Mouse (Mus musculus): ENCODE measurements around the gene Atp2a1. TPM values are rescaled to one million over a fixed set of nuclear protein-coding genes. Genes with fewer than 3 reads are reported as not detected.
"Not testable (repeated sequence)": the region's sequence is repeated elsewhere in the genome, so short reads cannot be mapped to it uniquely, and the experiment has no call there.

Atp2a1 gene
- polyA plus RNA-seq, 1 experiment from 2014 or later, result 5.1 TPM

DNA sequence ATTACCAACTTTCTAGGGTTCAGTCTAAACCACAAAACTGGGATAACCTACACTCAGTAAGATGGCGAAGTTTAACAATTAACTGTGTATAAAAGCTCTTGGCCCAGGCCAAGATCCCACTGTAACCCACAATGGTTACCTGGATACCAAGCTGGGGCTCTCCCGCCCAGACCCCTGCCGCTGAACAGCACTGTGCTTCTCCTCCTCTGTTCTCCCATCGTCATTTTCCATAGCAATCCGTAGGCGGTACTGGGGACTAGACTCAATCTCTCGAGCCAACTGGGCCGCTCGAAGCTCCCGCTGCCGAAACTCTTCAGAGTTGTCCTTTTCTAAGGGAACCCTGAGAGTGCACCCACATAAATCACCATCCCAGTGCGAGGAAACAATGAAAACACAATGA lies 35.1 kb upstream of the Atp2a1 start:
- no peak overlapping the region for H3K4me2 ChIP-seq (ENCODE audit: low read depth, low read length)
- 91% methylated on average over 12 of the region's 12 CpGs for WGBS
- H3K9me3 ChIP-seq (ENCODE audit: control insufficient read depth, low read length), result no peaks in the 10 kb centered on the region
- peaks cover 77% of the 10 kb centered on the region for H3K36me3 ChIP-seq (ENCODE audit: control insufficient read depth, insufficient read depth, low read length)
- no peaks in the 10 kb centered on the region for H3K27me3 ChIP-seq (ENCODE audit: control insufficient read depth, insufficient read depth, low read depth, low read length)
- H3K27ac ChIP-seq (ENCODE audit: low read length), result no peak overlapping the region
- peaks cover 7% of the 10 kb centered on the region for H3K4me1 ChIP-seq (replicated peaks; ENCODE audit: control insufficient read depth, insufficient read depth, low read length)
- H3K4me3 ChIP-seq (ENCODE audit: low read length), result no peak overlapping the region
- no peak for ATAC-seq (ENCODE audit: low read depth)
- H3K9ac ChIP-seq (ENCODE audit: low read length), result no peak overlapping the region

DNA sequence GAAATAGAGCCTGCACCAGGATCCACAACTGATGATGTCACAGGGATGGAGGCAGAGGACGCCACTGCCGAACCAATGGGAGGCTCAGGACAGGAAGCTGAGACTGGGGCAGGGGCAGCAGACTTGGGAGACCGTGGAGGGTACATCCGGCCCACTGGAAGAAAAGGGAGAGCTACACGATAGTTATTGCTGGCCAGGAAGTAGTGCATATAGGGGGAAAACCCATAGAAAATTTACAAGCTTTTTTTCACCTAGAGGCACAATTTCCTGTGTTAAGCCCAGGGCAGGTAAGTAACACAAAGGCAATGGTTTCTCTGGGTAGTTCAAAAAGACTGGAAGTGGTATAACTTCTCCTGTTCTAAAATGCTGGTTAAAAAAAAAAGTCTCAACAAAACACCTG lies 33.6 kb upstream of the Atp2a1 start:
- Histone ChIP-seq H3K4me1 (replicated peaks; ENCODE audit: control insufficient read depth, insufficient read depth, low read length) (peaks cover 7% of the 10 kb centered on the region), H3K27me3 (ENCODE audit: control insufficient read depth, insufficient read depth, low read depth, low read length) (no peaks in the 10 kb centered on the region), H3K27ac (ENCODE audit: low read length) (no peak overlapping the region), H3K4me2 (ENCODE audit: low read depth, low read length) (no peak overlapping the region), H3K9ac (ENCODE audit: low read length) (no peak overlapping the region), H3K36me3 (ENCODE audit: control insufficient read depth, insufficient read depth, low read length) (peaks cover 89% of the 10 kb centered on the region), H3K9me3 (ENCODE audit: control insufficient read depth, low read length) (no peaks in the 10 kb centered on the region), H3K4me3 (ENCODE audit: low read length) (no peak overlapping the region)
- 86% methylated on average over 5 of the region's 5 CpGs for WGBS
- no peak for ATAC-seq (ENCODE audit: low read depth)

DNA sequence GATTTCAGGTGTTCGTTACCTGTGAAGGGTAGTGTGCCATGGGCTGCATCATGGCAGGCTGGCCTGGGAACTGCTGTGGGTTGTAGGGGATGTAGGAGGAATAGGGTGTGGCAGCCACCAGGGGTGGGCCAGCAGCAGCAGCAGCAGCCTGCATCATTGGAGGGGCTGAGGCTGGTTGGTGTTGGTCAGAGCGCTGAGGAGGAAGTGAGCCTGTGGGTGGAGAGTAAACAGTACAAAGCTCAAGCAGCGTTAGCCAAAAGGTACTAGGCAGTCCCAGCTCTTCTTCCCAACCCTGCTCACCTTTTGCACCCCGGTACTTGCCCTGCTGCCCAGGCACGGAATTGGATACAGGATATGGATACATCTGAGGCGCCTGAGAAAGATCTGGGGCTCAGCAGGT lies 31.2 kb upstream of the Atp2a1 start:
- no peaks in the 10 kb centered on the region for H3K4me1 ChIP-seq (replicated peaks; ENCODE audit: control insufficient read depth, insufficient read depth, low read length)
- WGBS, result 80% methylated on average over 6 of the region's 6 CpGs
- H3K36me3 ChIP-seq (ENCODE audit: control insufficient read depth, insufficient read depth, low read length), result peaks cover 74% of the 10 kb centered on the region
- H3K27me3 ChIP-seq (ENCODE audit: control insufficient read depth, insufficient read depth, low read depth, low read length), result no peaks in the 10 kb centered on the region
- no peak overlapping the region for H3K4me3 ChIP-seq (ENCODE audit: low read length)
- no peak overlapping the region for H3K27ac ChIP-seq (ENCODE audit: low read length)
- no peak for ATAC-seq (ENCODE audit: low read depth)
- no peak overlapping the region for H3K4me2 ChIP-seq (ENCODE audit: low read depth, low read length)
- H3K9me3 ChIP-seq (ENCODE audit: control insufficient read depth, low read length), result no peaks in the 10 kb centered on the region
- H3K9ac ChIP-seq (ENCODE audit: low read length), result no peak overlapping the region

DNA sequence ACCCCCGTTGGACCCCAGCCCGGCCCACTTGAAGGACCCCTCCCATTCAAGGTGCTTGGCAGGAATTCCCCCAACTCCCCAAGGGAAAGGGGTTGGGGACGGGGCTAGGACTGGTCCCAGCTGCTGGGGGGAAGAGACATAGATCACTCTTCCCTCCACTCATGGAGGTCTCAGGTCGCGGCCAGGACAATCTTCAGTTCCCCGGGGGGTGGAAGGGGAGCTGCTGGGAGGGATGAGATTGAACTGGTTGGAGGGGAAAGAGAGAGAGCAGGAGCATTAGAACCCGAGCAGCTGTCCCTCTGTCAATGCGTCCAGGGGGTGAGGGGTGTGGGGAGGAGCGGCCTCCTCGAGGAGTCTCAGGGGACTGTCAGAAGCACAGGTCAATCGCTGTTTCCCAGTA lies 29.1 kb upstream of the Atp2a1 start:
- H3K9ac ChIP-seq (ENCODE audit: low read length), result no peak overlapping the region
- WGBS, result 47% methylated on average over 11 of the region's 11 CpGs
- peaks cover 55% of the 10 kb centered on the region for H3K36me3 ChIP-seq (ENCODE audit: control insufficient read depth, insufficient read depth, low read length)
- no peak overlapping the region for H3K4me3 ChIP-seq (ENCODE audit: low read length)
- no peak overlapping the region for H3K27ac ChIP-seq (ENCODE audit: low read length)
- no peaks in the 10 kb centered on the region for H3K27me3 ChIP-seq (ENCODE audit: control insufficient read depth, insufficient read depth, low read depth, low read length)
- no peaks in the 10 kb centered on the region for H3K9me3 ChIP-seq (ENCODE audit: control insufficient read depth, low read length)
- no peak for ATAC-seq (ENCODE audit: low read depth)
- no peak overlapping the region for H3K4me2 ChIP-seq (ENCODE audit: low read depth, low read length)
- peaks cover 7% of the 10 kb centered on the region for H3K4me1 ChIP-seq (replicated peaks; ENCODE audit: control insufficient read depth, insufficient read depth, low read length)

DNA sequence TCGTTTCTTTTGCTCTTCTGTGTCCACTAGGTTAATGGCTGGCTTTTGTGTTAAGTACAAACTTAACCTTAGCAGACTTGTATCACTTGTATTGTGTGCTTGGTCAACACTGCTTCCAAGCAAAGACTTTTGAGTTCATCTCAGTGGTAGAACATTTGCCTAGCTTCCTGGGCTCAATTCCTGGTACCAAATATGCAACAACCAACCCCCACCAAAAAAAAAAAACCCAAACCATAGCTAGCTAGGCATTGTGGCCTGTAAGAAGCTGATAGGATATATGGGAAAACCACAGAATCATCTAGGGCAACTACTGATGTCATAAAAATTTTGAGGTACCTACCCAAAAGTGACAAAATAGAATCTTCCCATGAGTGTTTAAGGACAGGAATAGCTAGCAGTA lies 28.1 kb upstream of the Atp2a1 start:
- Histone ChIP-seq H3K4me3 (ENCODE audit: low read length) (no peak overlapping the region), H3K9me3 (ENCODE audit: control insufficient read depth, low read length) (no peaks in the 10 kb centered on the region), H3K4me2 (ENCODE audit: low read depth, low read length) (no peak overlapping the region), H3K27me3 (ENCODE audit: control insufficient read depth, insufficient read depth, low read depth, low read length) (no peaks in the 10 kb centered on the region), H3K4me1 (replicated peaks; ENCODE audit: control insufficient read depth, insufficient read depth, low read length) (peaks cover 7% of the 10 kb centered on the region), H3K36me3 (ENCODE audit: control insufficient read depth, insufficient read depth, low read length) (peaks cover 46% of the 10 kb centered on the region), H3K27ac (ENCODE audit: low read length) (no peak overlapping the region), H3K9ac (ENCODE audit: low read length) (no peak overlapping the region)
- 65% methylated on average over 1 of the region's 1 CpGs for WGBS
- no peak for ATAC-seq (ENCODE audit: low read depth)

DNA sequence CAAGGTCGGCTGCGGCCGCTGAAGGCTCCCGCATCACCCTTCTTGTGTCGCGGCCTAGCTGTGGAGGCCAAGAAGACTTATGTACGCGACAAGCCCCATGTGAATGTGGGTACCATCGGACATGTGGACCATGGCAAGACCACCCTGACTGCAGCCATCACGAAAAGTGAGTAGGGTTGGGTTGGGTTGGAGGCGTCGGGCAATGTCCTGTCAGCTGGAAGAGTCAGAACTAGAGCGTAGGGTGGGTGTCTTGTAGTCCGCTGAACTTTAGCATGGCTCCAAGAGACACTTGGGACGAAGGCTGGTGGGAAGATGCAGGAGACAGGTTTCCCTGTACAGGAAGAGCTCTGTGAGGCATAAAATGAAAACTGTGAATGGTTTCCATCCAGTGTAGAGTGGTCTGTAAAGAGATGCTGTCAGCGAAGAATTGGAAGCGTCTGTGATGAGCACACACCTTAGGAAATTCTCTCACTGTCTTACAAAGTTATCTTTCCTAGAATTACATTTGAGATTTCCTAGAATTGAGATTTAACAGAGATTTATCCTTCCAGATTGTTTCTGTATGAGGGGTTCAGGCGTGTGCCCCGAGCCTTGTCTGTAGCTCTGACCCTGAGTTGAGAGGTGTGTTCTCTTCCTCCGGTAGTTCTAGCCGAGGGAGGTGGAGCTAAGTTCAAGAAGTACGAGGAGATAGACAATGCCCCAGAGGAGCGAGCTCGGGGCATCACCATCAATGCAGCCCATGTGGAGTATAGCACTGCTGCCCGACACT lies 24.9 kb upstream of the Atp2a1 start:
- H3K4me1 ChIP-seq (replicated peaks; ENCODE audit: control insufficient read depth, insufficient read depth, low read length); ATAC-seq (ENCODE audit: low read depth): not testable (repeated sequence)

DNA sequence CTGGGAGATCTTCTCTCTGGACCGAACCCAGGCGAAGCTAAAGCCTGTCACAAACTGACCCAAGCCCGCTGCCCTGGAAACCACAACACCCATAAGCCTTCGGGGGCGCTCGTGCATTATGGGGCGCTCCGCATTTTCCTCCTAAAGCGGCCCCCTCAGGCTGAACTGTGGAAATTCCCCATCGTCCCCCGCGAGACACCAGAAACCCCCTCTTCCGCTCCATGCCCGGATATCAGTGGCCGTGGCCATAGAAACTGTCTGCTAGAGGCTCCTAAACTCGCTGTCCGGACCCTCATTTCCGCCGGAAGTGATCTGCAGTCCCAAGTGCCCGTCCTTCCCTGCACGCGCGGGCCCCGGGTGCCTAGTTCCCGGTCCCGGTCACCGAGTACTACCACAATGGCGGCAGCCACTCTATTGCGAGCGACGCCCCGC lies 24.2 kb upstream of the Atp2a1 start, which contains the start of gene Tufm:
TSS of gene Tufm (plus strand) at position 310 of the 432 bp plus-strand sequence.
- WGBS, result 0% methylated on average over 32 of the region's 32 CpGs

More for the DNA sequence above, 24.9 kb upstream of the Atp2a1 start:
- H3K27me3 ChIP-seq (ENCODE audit: control insufficient read depth, insufficient read depth, low read depth, low read length); H3K9me3 ChIP-seq (ENCODE audit: control insufficient read depth, low read length): not testable (repeated sequence)
- H3K4me2 ChIP-seq (ENCODE audit: low read depth, low read length), result peak overlapping the region; percentile 93
- H3K9ac ChIP-seq (ENCODE audit: low read length), result peak overlapping the region; percentile 77
- peaks cover 16% of the 10 kb centered on the region for H3K36me3 ChIP-seq (ENCODE audit: control insufficient read depth, insufficient read depth, low read length)
- H3K4me3 ChIP-seq (ENCODE audit: low read length), result peak overlapping the region; percentile 75
- 10% methylated on average over 21 of the region's 25 CpGs for WGBS
- peak overlapping the region; percentile 20; the same call in 1 of the 2 replicates for H3K27ac ChIP-seq (ENCODE audit: low read length)

DNA sequence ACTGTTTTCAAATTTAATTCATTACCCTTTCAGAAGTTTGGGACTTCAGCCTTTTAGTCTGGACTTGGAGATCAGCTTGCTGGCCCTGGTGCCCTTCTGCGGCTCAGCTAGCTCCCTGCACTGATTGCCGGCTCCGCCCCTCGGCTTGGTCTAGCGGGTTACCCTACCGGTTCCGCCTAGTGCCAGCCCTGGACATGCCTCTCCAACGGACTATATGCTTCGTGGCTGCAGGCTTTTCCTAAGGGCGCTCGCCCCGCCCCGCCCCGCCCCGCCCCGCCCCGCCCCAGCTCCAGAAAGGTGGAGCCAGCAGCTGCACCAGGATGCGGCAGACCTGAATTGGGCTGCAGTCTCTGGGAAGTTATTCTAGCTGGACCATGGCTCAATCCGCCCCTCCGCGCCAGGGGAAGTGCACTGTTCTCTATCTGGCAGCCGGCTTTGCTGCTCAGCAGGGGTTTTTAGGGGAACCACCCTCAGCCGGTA lies 19.5 kb upstream of the Atp2a1 start:
- peak; percentile 92 for ATAC-seq (ENCODE audit: low read depth)
- Histone ChIP-seq H3K36me3 (ENCODE audit: control insufficient read depth, insufficient read depth, low read length) (no peaks in the 10 kb centered on the region), H3K4me2 (ENCODE audit: low read depth, low read length) (peak overlapping the region; percentile 65), H3K4me3 (ENCODE audit: low read length) (peak overlapping the region; percentile 42), H3K27me3 (ENCODE audit: control insufficient read depth, insufficient read depth, low read depth, low read length) (no peaks in the 10 kb centered on the region), H3K27ac (ENCODE audit: low read length) (peak overlapping the region; percentile 68), H3K4me1 (replicated peaks; ENCODE audit: control insufficient read depth, insufficient read depth, low read length) (0 out of 2 replicates have a peak, but pooled peaks cover 2% of the 10 kb centered on the region), H3K9ac (ENCODE audit: low read length) (peak overlapping the region; percentile 65), H3K9me3 (ENCODE audit: control insufficient read depth, low read length) (peaks cover 2% of the 10 kb centered on the region; the same call in 1 of the 2 replicates)
- under 1% methylated on average over 23 of the region's 23 CpGs for WGBS

More for the DNA sequence above, 24.2 kb upstream of the Atp2a1 start, which contains the start of gene Tufm:
- H3K9me3 ChIP-seq (ENCODE audit: control insufficient read depth, low read length), result no peaks in the 10 kb centered on the region
- peak within 1 kb of the TSS; percentile 75 for H3K4me3 ChIP-seq (ENCODE audit: low read length)
- H3K4me1 ChIP-seq (replicated peaks; ENCODE audit: control insufficient read depth, insufficient read depth, low read length), result peaks cover 9% of the 10 kb centered on the region
- peak within 1 kb of the TSS; percentile 93 for H3K4me2 ChIP-seq (ENCODE audit: low read depth, low read length)
- H3K36me3 ChIP-seq (ENCODE audit: control insufficient read depth, insufficient read depth, low read length), result peaks cover 9% of the 10 kb centered on the region
- H3K27me3 ChIP-seq (ENCODE audit: control insufficient read depth, insufficient read depth, low read depth, low read length), result no peaks in the 10 kb centered on the region
- peak; percentile 95 for ATAC-seq (ENCODE audit: low read depth)
- peak within 1 kb of the TSS; percentile 77 for H3K9ac ChIP-seq (ENCODE audit: low read length)
- H3K27ac ChIP-seq (ENCODE audit: low read length), result peak within 1 kb of the TSS; percentile 57

DNA sequence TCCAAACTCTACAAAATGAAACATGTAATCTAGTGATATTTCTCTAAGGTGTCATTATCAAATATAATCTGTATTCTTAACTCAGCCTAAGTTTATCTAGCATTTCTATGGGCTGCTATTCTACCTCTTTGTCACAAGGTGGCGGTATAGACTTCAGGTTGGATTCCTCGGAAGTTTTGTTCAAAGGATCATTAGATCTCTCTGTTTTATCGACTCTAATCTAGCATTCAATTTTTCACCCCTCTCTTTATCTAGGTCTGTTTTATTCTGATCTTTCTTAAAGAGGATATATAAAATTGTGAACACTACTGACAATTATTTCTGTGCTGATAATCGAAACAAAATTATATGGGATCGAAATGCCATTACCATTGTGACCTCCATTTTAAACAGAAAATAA lies 18.8 kb upstream of the Atp2a1 start:
- peaks cover 2% of the 10 kb centered on the region; the same call in 1 of the 2 replicates for H3K9me3 ChIP-seq (ENCODE audit: control insufficient read depth, low read length)

More for the DNA sequence above, 18.8 kb upstream of the Atp2a1 start:
- H3K36me3 ChIP-seq (ENCODE audit: control insufficient read depth, insufficient read depth, low read length), result no peaks in the 10 kb centered on the region
- ATAC-seq (ENCODE audit: low read depth), result no peak
- no peak overlapping the region for H3K27ac ChIP-seq (ENCODE audit: low read length)
- H3K27me3 ChIP-seq (ENCODE audit: control insufficient read depth, insufficient read depth, low read depth, low read length), result no peaks in the 10 kb centered on the region
- no peak overlapping the region for H3K9ac ChIP-seq (ENCODE audit: low read length)
- WGBS, result 23% methylated on average over 5 of the region's 5 CpGs
- no peak overlapping the region for H3K4me2 ChIP-seq (ENCODE audit: low read depth, low read length)
- H3K4me1 ChIP-seq (replicated peaks; ENCODE audit: control insufficient read depth, insufficient read depth, low read length), result 0 out of 2 replicates have a peak, but pooled peaks cover 2% of the 10 kb centered on the region
- no peak overlapping the region for H3K4me3 ChIP-seq (ENCODE audit: low read length)
